Mouse (Mus musculus): ENCODE data around the gene Skil. TPM values are rescaled to one million over a fixed set of nuclear protein-coding genes. Genes with fewer than 3 reads are reported as not detected.

Gene Skil
- 10 to 100 TPM; 41.1 to 59.3 TPM for polyA plus RNA-seq (2017; shearing (Covaris generic))

DNA sequence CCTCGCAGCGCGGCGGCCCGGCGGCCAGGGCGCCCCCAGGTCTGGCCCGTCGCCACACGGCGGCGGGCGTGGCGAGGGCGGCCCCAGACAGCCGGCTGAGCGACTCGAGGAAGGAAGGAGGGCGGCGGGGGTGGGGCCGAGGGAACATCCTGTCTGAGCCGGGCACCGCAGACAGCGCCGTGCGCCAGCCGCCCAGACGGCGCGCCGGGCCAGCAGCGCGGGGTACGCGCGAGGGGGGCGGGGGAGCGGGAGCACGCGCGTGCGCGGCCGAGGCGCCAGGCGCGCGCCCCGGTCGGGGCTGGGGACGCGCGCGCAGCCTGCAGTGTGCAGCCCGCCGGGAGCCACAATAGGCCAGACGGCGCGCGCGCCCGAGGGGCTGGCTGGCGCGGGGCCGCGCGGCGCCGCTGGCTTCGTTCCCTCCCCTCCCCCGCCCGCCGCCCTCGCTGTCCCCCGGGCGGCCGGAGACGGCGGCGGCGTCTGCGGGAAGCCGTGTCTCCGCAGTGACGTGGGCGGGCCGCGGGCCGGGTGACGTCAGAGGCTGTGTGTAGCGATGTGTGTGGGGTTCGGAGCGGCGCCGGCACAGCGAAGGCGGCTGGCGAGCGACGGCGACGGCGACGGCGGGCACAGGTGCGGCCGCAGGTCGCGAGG, at the start of gene Skil:
Gene Skil (plus strand): TSS at position 528 of the 648 bp plus-strand sequence.

DNA sequence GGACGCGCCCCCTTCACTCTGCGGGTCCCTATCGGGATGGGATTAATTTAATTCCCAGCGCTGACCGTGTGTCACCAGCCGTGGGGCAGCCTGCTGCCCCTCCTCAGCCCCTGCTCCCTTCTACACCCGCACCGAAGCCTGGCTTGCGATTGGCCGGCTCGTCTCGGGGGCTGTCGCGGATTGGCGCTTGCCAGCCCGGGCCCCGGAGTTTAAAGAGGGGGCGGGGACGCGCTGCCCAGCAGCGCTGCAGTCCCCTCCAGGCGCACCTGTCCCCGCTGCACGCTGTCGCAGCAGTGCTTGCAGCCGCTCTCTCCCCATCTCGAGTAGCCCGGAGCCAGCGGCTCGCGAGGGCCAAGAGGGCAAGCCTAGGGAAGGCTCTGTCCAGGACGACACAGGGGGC, 54.8 kb downstream of the Skil start, which contains the start of gene Cldn11:
Gene Cldn11 (plus strand): TSS at position 215 of the 400 bp plus-strand sequence.

Other genes starting within 250 kb of the Skil start
- gene Gpr160, start 239.1 kb upstream of the Skil start, polyA plus RNA-seq (2017; shearing (Covaris generic)) = 1 to 10 TPM; 4.4 to 7.3 TPM
- 10 to 100 TPM; 24.7 to 28.9 TPM for gene Phc3, start 125.6 kb upstream of the Skil start, polyA plus RNA-seq (2017; shearing (Covaris generic))
- gene Prkci, start 99.3 kb upstream of the Skil start, polyA plus RNA-seq (2017; shearing (Covaris generic)) = 1 to 10 TPM; 8.8 to 9.3 TPM
- gene Cldn11, start 54.9 kb downstream of the Skil start, polyA plus RNA-seq (2017; shearing (Covaris generic)) = not detected
- gene Slc7a14, start 215.3 kb downstream of the Skil start, polyA plus RNA-seq (2017; shearing (Covaris generic)) = under 1 TPM in 1 of 2 experiments, not detected in 1; 0.15 TPM